Mouse (Mus musculus) heart, postnatal 14 days (tissue): ENCODE measurements at regions not wholly inside any gene's neighbourhood (a gene's known extent, or its start where the extent isn't known, plus 50 kb on each side); places are given as distances from the start of the nearest gene placed in this dataset.

Experiments
- DNase-seq, 2 experiments: peaks; one replicate each; pipeline ENCODE4 v3.0.0; 2021 to 2022
- intact Hi-C: fragments of 180-260 bp; cut with DNase I; formaldehyde crosslinking; loops from one replicate; pipeline ENCODE4 v1.15.1; 2025

DNA sequence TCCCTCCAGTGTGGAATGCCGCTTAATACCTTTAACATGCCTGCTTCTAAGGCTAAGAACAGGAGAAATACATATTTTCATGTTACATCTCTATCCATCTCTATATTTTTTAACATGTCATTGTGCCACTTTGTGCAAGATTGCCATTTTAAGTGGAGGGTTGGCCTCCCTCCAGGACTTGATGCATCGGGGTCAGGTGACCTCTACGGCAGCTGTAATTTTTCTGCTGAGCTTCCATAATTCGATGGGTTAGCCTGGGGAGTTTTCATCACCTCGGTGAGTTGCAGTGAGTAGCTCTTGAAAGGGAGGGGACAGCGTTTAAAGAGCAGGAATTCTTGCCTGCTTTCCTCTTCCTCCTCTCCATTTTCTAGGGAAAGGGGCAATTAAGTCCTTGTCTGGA, 203.6 kb downstream of the Rpl10-ps3 start:
- no peak for DNase-seq
- intact Hi-C loops: no loop called here

GRCm38 (mm10) chr9:50138341-50138978, 206.3 kb downstream of the Rpl10-ps3 start:
- DNase-seq: no peak
- intact Hi-C loops: no loop called here

DNA sequence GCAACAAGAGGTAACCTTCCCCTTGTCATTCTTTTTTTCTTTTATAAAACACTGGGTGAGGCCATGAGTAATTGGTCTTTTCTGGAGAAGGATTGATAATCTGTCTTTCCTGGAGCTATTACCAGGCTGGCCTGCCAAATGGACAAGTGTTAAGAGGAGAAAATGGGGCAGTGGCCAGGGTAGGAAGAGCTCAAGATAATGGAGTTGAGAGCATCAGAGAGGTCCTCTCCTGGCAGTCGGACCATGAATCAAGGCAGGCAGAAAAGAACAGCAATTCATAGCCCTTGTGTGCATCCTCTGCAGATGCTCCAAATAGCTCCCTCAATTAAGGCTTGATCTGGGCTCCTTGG, 208.2 kb downstream of the Rpl10-ps3 start:
- no peak for DNase-seq
- intact Hi-C loops: no loop called here

DNA sequence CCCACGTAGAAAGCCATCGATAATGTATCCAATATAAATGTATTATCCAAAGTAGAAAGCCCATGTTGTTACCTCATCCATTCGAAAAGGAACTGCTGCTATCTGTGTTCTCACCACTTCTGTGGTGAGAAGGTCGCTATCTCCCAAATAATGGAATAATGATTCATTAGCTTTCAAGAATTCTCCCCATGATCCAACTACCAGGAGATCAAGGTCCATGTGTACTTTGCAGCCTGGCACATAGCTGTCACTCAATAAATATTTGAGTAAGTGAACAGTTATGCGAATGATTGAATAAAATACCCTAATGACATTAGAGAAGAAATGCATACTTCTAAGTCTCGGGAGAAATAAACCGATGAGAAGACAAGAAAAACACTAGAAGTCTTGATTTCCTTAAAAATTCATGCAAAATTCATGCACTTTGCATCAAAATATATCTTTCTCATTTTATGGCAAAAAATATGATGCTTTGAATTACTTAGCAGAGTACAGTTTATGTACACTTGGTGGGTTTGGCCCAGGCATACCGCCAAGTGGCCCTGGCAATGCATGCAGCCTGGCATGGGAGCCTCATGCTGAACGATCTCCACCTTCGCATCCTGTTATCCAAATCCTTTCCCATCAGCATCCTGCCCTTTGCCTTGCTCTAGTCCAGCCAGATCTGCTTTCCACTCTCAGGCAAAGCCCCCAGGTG, 208.7 kb downstream of the Rpl10-ps3 start:
- intact Hi-C loops: no loop called here
- DNase-seq: no peak

DNA sequence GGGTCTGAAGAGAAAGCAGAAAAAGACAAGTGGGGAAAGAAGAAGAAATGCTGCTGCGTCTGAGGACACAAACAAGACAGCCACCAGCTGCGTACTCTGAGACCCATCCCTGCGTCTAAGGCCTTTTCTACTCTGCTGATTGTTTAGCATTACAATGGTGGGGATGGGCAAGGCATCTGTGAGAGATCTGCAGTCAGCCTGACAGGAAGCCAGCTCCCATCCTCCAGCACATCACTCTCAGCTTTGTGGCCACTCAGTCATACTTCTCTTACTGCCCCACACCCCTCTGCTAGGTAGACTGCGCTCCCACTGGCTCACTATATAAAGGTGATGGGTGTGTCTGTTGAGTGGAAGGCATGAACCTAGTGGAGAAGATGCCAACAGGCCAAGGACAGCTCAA, 220.5 kb downstream of the Rpl10-ps3 start:
- intact Hi-C loops: no loop called here
- no peak for DNase-seq

- intact Hi-C loops: no loop called here
- no peak for DNase-seq
These were observed 223.8 kb downstream of the Rpl10-ps3 start for GRCm38 (mm10) chr9:50120820-50121599.

DNA sequence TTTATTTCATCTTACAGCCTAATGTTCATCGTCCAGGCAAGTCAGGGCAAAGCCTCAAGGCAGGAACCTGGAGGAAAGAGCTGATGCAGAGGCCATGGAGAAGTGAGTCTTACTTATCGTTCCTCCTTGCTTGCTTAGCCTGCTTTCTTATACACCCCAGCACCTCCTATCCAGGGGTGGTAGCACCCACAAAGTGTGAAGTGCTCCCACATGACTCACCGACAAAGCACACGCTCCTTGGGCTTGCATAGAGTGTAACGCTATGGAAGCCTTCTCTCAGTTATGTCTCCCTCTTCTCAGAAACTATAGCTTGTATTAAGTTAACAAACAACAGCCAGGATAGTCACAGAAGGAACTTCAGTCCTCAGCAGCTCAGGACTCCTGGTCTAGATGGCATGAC, 225.4 kb downstream of the Rpl10-ps3 start:
- intact Hi-C loops: no loop called here
- no peak for DNase-seq

- intact Hi-C loops: no loop called here
- DNase-seq: no peak
These were observed 226.2 kb downstream of the Rpl10-ps3 start for GRCm38 (mm10) chr9:50118578-50118977.

DNA sequence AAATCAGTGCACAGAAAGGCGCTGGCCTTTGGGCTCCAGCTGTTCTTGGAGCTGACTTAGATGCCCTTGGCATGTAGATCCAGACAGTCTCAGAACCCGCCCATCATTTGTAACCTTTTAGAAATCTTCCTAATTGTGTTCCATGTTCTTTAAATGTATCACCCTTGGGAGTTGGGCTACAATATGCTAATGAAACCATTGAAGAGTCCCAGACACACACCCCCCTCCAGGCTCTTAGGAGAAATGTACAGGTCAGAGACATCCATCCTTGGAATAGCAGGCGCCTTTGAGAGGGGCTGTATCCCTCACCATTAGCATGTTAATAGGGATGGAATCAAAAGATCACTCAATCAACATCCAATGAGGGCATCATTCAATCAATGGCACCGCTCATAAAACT, 238.2 kb downstream of the Rpl10-ps3 start:
- DNase-seq: no peak

GRCm38 (mm10) chr9:50102766-50103165, 242.0 kb downstream of the Rpl10-ps3 start:
- intact Hi-C loops: no loop called here
- no peak for DNase-seq

More for the DNA sequence above, 238.2 kb downstream of the Rpl10-ps3 start:
- intact Hi-C loops: no loop called here

DNA sequence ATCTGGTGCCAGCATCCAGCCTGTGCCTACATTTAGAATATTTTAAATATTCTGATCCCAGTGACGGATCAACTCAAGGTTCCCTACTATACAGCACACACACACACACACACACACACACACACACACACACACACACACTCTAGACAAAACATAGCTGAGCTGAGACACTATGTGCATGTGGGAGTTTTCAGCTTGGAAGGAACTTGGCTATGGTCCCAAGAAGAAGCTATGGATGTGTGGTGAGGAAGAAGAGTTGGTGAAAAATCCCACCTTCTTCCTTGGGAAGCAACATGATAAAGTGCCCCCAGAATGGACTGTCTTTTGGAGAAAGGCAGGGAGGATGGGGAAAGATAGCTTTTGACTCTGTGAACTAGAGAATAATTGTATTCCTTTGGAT, 243.7 kb downstream of the Rpl10-ps3 start:
- intact Hi-C loops: no loop called here
- DNase-seq: no peak

- DNase-seq: no peak
- intact Hi-C loops: no loop called here
These were observed 253.8 kb downstream of the Rpl10-ps3 start for GRCm38 (mm10) chr9:50090968-50091367.

GRCm38 (mm10) chr9:50089916-50090315, 254.9 kb downstream of the Rpl10-ps3 start:
- intact Hi-C loops: no loop called here
- no peak for DNase-seq

- DNase-seq: no peak
- intact Hi-C loops: no loop called here
These were observed 264.6 kb downstream of the Rpl10-ps3 start for GRCm38 (mm10) chr9:50080205-50080604.

- DNase-seq: no peak
- intact Hi-C loops: no loop called here
These were observed 269.9 kb upstream of the Ncam1 start for GRCm38 (mm10) chr9:50068576-50068975.

- DNase-seq: no peak
- intact Hi-C loops: no loop called here
These were observed 269.1 kb upstream of the Ncam1 start for GRCm38 (mm10) chr9:50067729-50068225.

GRCm38 (mm10) chr9:50064505-50065229, 265.9 kb upstream of the Ncam1 start:
- DNase-seq: no peak
- intact Hi-C loops: no loop called here

DNA sequence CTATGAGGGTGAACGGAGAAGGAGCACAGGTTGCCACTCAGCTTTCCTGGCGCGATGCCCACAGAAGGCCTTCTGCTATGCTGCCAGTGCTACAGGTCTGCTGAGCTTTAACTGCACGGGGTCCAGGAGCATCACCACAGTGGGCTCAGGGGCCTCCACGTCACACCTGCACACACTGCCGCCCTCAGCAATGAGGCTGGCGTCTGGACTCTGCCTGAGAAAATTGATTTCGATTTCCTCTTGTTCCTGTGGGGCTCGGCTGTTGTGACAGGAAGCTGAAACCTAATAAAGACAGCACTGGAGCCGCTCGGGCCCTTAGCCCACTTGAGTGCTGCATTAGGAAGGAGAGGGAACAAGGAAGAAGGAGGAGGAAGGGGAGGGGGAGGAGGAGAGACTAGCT, 239.5 kb upstream of the Ncam1 start:
- no peak for DNase-seq
- intact Hi-C loops: no loop called here

- no peak for DNase-seq
- intact Hi-C loops: no loop called here
These were observed 233.8 kb upstream of the Ncam1 start for GRCm38 (mm10) chr9:50032322-50033158.

DNA sequence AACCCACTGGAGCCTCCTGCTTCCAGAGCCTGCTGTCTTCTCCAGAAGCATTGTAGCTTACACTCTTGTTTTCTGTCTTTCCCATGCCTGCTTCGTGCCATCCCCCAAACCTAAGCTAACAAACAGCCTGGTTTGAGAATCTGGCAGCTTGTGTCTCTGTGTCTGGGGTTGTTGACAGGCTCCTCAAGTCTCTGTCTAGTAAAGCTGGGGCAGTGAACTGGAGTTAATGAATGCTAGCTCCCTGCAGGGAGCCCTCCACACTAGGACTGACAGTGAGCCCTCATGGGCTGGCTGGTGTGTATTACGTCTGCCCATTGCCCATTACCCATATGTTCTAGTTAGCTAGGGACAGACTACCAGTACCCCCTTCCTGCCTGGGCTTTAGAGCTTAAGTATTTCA, 232.6 kb upstream of the Ncam1 start:
- no peak for DNase-seq
- intact Hi-C loops: no loop called here
